Mouse (Mus musculus) liver, embryonic 12.5 days (tissue): ENCODE data around the gene Lnpep. TPM values are rescaled to one million over a fixed set of nuclear protein-coding genes. Genes with fewer than 3 reads are reported as not detected.

ENCODE experiments used
- ATAC-seq: fragments of 200-750 bp; cut with Nextera tagmentation; 2 replicates; pipeline ENCODE4 v1.8.0; 2017; ENCODE audit warnings: moderate number of reproducible peaks, mild to moderate bottlenecking, moderate library complexity
- H3K27ac ChIP-seq: fragments of 300-500 bp; sonication (generic); 2 replicates; pipeline ENCODE4 v1.5.1; 2016; ENCODE audit warnings: mild to moderate bottlenecking
- H3K27me3 ChIP-seq: fragments of 300-500 bp; sonication (generic); replicated peaks from 2 replicates; pipeline ENCODE4 v1.6.1; 2016; ENCODE audit warnings: mild to moderate bottlenecking, moderate library complexity
- H3K36me3 ChIP-seq: fragments of 300-500 bp; sonication (generic); 2 replicates; pipeline ENCODE4 v1.6.1; 2016; ENCODE audit warnings: mild to moderate bottlenecking, moderate library complexity
- H3K4me1 ChIP-seq: fragments of 300-500 bp; sonication (generic); 2 replicates; pipeline ENCODE4 v1.6.1; 2016
- H3K4me2 ChIP-seq: fragments of 300-500 bp; sonication (generic); 2 replicates; pipeline ENCODE4 v1.6.1; 2016; ENCODE audit warnings: mild to moderate bottlenecking, moderate library complexity
- H3K4me3 ChIP-seq: fragments of 300-500 bp; sonication (generic); 2 replicates; pipeline ENCODE4 v1.5.1; 2016; ENCODE audit warnings: mild to moderate bottlenecking, moderate library complexity
- H3K9ac ChIP-seq: fragments of 300-500 bp; sonication (generic); 2 replicates; pipeline ENCODE4 v1.6.1; 2016; ENCODE audit warnings: mild to moderate bottlenecking, moderate library complexity
- H3K9me3 ChIP-seq: fragments of 300-500 bp; sonication (generic); replicated peaks from 2 replicates; pipeline ENCODE4 v1.6.1; 2016; ENCODE audit warnings: mild to moderate bottlenecking, moderate library complexity
- WGBS: fragments of 180-500 bp; shearing (Covaris S2); methylation state at CpG from one replicate; pipeline ENCODE4 v1.1.7; 2016; ENCODE audit not compliant: insufficient replicate concordance; 5-methylcytosine and 5-hydroxymethylcytosine counted together
- polyA plus RNA-seq: library from polyadenylated mRNA; unstranded; fragments of >200 nt; fragmentation: Nextera tagmentation; extraction: Ambion mirVana; gene quantifications from 2 replicates; pipeline ENCODE4 v1.2.1, GENCODE M21; 2016

Lnpep gene
- polyA plus RNA-seq, 1 experiment from 2014 or later, result 4.2 TPM

DNA sequence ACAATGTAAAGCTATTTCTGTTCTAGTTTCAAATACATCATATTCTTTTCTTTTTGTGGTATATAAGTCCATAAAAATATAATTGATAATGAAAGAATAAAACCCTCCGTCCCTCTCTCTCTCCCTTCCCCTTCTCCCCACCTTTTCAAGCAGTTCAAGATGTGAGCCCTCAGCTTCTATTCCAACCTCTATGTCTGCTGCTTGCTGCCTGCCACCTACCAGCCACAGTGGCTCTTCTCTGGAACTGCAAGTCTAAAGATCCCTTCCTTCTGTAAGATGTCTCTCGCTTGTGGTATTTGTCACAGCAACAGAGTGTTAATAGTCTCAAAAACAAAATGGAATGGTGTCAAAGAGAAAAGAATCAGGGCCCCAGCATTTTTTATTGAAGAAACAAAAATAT lies 20.3 kb downstream of the Lnpep start:
- 86% methylated on average over 2 of the region's 2 CpGs for WGBS

DNA sequence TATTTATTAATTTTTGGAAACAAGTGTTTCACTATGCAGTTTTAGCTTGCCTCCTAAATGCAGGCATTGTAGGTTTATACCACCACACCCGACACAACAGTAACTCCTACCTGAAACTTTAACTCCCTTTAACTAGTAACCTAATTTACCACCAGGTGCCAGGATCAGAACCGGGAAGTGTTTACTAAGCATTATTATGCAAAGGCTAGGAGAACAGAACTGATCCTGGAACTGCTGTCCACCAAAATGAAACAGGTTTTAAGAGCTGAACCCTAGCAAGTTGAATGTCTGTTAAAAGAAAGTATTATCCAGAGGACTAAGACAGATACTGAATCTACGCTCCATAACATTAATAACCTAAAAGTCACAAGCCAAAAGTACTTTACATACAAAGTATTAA lies 21.2 kb downstream of the Lnpep start:
- Histone ChIP-seq H3K9ac (no peak overlapping the region), H3K4me3 (no peak overlapping the region), H3K27me3 (no peaks in the 10 kb centered on the region), H3K36me3 (no peaks in the 10 kb centered on the region), H3K4me1 (peaks cover 35% of the 10 kb centered on the region), H3K27ac (no peak overlapping the region), H3K4me2 (no peak overlapping the region), H3K9me3 (no peaks in the 10 kb centered on the region)
- 78% methylated on average over 3 of the region's 3 CpGs for WGBS
- ATAC-seq, result no peak

More for the DNA sequence above, 20.3 kb downstream of the Lnpep start:
- H3K36me3 ChIP-seq, result no peaks in the 10 kb centered on the region
- H3K4me2 ChIP-seq, result no peak overlapping the region
- H3K9ac ChIP-seq, result no peak overlapping the region
- no peak for ATAC-seq
- no peak overlapping the region for H3K4me3 ChIP-seq
- H3K9me3 ChIP-seq, result no peaks in the 10 kb centered on the region
- no peak overlapping the region for H3K27ac ChIP-seq
- peaks cover 37% of the 10 kb centered on the region for H3K4me1 ChIP-seq
- H3K27me3 ChIP-seq, result no peaks in the 10 kb centered on the region

- no peak overlapping the region for H3K4me2 ChIP-seq
- no peaks in the 10 kb centered on the region for H3K27me3 ChIP-seq
- H3K9ac ChIP-seq, result no peak overlapping the region
- H3K36me3 ChIP-seq, result no peaks in the 10 kb centered on the region
- ATAC-seq, result no peak
- H3K4me1 ChIP-seq, result peaks cover 36% of the 10 kb centered on the region
- H3K27ac ChIP-seq, result no peak overlapping the region
- H3K4me3 ChIP-seq, result no peak overlapping the region
- H3K9me3 ChIP-seq, result no peaks in the 10 kb centered on the region
Measured at GRCm38 (mm10) chr17:17602786-17603185, 22.1 kb downstream of the Lnpep start.

GRCm38 (mm10) chr17:17602330-17602729 lies 22.5 kb downstream of the Lnpep start:
- ATAC-seq, result no peak
- no peak overlapping the region for H3K9ac ChIP-seq
- 53% methylated on average over 4 of the region's 4 CpGs for WGBS
- no peak overlapping the region for H3K27ac ChIP-seq
- no peaks in the 10 kb centered on the region for H3K36me3 ChIP-seq
- H3K27me3 ChIP-seq, result no peaks in the 10 kb centered on the region
- H3K4me2 ChIP-seq, result no peak overlapping the region
- H3K9me3 ChIP-seq, result no peaks in the 10 kb centered on the region
- H3K4me3 ChIP-seq, result no peak overlapping the region
- peaks cover 40% of the 10 kb centered on the region for H3K4me1 ChIP-seq

DNA sequence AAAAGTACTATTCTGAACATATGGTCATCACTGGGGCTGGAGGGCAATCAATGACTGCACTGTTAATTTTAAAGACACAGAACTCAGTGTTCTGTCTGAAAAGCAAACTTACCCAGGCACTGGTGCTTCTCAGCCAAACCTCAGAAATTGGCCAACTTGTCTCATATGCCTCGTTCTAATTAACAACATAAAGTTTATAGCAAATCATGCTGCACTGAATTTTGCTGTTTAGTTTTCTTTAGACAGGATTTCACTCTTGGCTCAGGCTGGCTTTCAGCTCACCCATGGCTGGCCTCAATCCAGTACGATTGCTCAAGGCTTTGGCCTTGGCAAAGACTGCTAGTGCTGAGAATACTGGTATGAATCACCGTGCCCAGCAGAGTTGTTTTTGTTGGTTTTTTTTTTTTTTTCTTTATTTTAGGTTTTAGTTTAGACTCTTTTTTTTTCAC lies 24.0 kb downstream of the Lnpep start:
- Histone ChIP-seq H3K27me3 (no peaks in the 10 kb centered on the region), H3K27ac (0 out of 2 replicates have a peak overlapping the region, but pooled peaks have one; percentile 20)
- WGBS, result 52% methylated on average over 3 of the region's 3 CpGs

DNA sequence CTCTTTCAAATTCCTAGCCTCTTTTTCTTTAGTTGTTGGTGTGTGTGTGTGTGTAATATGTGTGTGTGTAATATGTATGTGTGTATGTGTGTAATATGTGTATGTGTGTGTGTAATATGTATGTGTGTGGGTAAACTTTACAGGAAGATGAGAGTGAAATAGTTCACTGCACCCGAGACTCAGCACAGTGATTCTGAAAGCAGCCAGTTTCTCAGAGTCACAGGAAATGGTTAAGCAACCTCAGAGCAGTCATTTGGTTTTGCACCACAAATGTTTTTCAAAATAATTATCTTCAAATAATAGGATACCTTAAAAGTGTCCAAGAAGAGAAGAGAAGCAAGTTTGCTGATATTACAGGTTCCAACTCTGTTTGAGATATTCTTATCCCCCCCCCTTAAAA lies 24.8 kb downstream of the Lnpep start:
- no peak for ATAC-seq
- Histone ChIP-seq H3K4me3 (no peak overlapping the region), H3K4me1 (peaks cover 45% of the 10 kb centered on the region), H3K9ac (no peak overlapping the region), H3K36me3 (no peaks in the 10 kb centered on the region), H3K27ac (no peak overlapping the region), H3K27me3 (no peaks in the 10 kb centered on the region), H3K9me3 (no peaks in the 10 kb centered on the region), H3K4me2 (no peak overlapping the region)
- 39% methylated on average over 1 of the region's 1 CpGs for WGBS

More for the DNA sequence above, 24.0 kb downstream of the Lnpep start:
- Histone ChIP-seq H3K9ac (no peak overlapping the region), H3K4me3 (no peak overlapping the region), H3K9me3 (no peaks in the 10 kb centered on the region), H3K4me1 (peaks cover 42% of the 10 kb centered on the region), H3K36me3 (no peaks in the 10 kb centered on the region), H3K4me2 (no peak overlapping the region)
- ATAC-seq, result no peak

DNA sequence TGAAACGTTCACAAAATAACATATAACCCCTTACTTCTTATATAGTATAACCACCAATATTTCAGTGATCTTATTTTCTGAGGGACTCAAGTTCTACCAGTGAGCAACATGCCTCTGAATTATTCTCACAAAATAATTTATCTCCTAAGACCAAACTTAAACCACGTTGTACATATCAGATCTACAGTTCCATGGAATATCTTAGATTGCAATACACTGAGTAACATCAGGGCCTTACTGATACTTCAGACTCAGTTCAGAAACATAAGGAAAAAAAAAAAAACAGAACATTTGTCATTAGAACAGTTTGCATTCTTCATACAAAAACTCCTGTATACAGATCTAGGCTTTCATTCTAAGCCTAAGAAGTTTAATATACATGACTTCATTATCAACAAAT lies 26.5 kb downstream of the Lnpep start:
- Histone ChIP-seq H3K36me3 (no peaks in the 10 kb centered on the region), H3K4me2 (no peak overlapping the region), H3K27ac (no peak overlapping the region), H3K9me3 (no peaks in the 10 kb centered on the region), H3K9ac (no peak overlapping the region), H3K27me3 (no peaks in the 10 kb centered on the region), H3K4me1 (peaks cover 45% of the 10 kb centered on the region), H3K4me3 (no peak overlapping the region)
- WGBS, result 48% methylated on average over 2 of the region's 2 CpGs
- ATAC-seq, result peak; percentile 74; the same call in 1 of the 2 replicates

DNA sequence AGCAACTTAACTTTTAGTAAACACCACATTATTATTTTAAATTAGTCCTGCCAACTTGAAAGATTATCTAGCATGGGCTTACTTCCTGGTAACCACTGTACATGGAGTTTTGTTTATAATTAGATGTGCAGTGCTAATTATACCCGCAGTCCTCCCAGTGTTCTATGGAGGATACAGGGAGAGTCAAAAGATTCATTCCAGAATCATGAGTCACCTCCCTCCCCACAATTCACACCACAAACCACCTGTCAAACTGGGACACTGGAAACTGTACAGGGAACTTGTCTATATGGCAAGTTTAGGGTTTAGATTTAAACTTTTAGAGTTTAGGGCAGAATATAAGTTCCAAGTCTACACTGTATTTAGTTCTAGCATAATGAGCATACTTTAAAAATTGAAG lies 31.9 kb downstream of the Lnpep start:
- Histone ChIP-seq H3K27ac (no peak overlapping the region), H3K4me1 (peaks cover 21% of the 10 kb centered on the region), H3K27me3 (no peaks in the 10 kb centered on the region), H3K4me2 (no peak overlapping the region), H3K9me3 (no peaks in the 10 kb centered on the region), H3K9ac (no peak overlapping the region), H3K4me3 (no peak overlapping the region), H3K36me3 (0 out of 2 replicates have a peak, but pooled peaks cover 6% of the 10 kb centered on the region)
- 69% methylated on average over 1 of the region's 1 CpGs for WGBS
- ATAC-seq, result no peak

GRCm38 (mm10) chr17:17587333-17588047 lies 37.4 kb downstream of the Lnpep start:
- H3K36me3 ChIP-seq, result 0 out of 2 replicates have a peak, but pooled peaks cover 6% of the 10 kb centered on the region
- H3K27me3 ChIP-seq, result no peaks in the 10 kb centered on the region
- peak; percentile 42 for ATAC-seq
- peaks cover 30% of the 10 kb centered on the region for H3K4me1 ChIP-seq
- H3K9me3 ChIP-seq, result no peaks in the 10 kb centered on the region
- no peak overlapping the region for H3K4me3 ChIP-seq
- H3K27ac ChIP-seq, result peak overlapping the region; percentile 48; the same call in 1 of the 2 replicates
- no peak overlapping the region for H3K4me2 ChIP-seq
- H3K9ac ChIP-seq, result no peak overlapping the region
- WGBS, result 28% methylated on average over 7 of the region's 7 CpGs

DNA sequence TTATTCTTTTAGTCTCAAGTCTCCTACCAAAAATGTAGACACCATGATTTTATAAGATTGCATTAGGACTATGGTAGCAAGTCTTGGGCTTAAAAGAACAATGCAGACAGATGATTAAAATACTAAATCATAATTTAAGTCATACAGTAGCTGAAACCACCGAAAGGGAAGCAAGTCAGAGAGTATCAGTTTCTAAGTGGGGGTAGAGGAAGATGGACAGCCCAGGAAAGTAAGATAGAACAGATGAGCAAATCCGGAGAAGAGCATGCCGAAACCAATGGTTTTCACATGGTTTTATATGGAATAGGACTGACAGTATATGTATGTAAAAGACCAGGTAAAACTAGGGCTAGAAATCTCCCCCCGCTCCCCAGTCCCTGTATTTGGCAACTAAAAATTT lies 39.7 kb downstream of the Lnpep start:
- peaks cover 28% of the 10 kb centered on the region; the same call in 1 of the 2 replicates for H3K4me1 ChIP-seq
- no peaks in the 10 kb centered on the region for H3K36me3 ChIP-seq
- no peak overlapping the region for H3K9ac ChIP-seq
- no peak for ATAC-seq
- no peaks in the 10 kb centered on the region for H3K27me3 ChIP-seq
- no peak overlapping the region for H3K27ac ChIP-seq
- H3K4me2 ChIP-seq, result no peak overlapping the region
- no peak overlapping the region for H3K4me3 ChIP-seq
- WGBS, result 75% methylated on average over 4 of the region's 4 CpGs
- no peaks in the 10 kb centered on the region for H3K9me3 ChIP-seq

- 44% methylated on average over 2 of the region's 2 CpGs for WGBS
Measured at GRCm38 (mm10) chr17:17583896-17584295, 41.0 kb downstream of the Lnpep start.

DNA sequence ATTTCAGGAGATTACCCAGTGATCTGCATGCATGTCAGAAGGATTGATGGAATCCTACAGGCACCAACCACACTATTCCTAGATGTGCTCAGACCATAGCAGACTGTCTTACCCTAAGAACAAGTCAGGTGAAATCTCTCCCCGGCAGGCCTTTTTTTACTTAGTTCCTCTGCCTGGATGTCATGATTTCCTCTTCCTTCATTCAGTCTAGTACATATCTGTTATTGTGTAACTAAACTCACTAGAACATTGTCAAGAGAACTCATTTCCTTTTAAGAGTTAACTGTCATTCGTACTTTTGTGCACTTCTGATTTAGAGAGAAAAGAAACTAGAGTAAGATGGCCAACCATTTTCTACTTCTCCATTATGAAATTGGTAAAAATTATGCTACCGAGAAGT lies 43.6 kb downstream of the Lnpep start:
- no peak overlapping the region for H3K4me2 ChIP-seq
- no peak overlapping the region for H3K9ac ChIP-seq
- 54% methylated on average over 3 of the region's 3 CpGs for WGBS
- no peaks in the 10 kb centered on the region for H3K9me3 ChIP-seq
- no peaks in the 10 kb centered on the region for H3K27me3 ChIP-seq
- no peak overlapping the region for H3K27ac ChIP-seq
- H3K4me3 ChIP-seq, result no peak overlapping the region
- ATAC-seq, result no peak
- H3K36me3 ChIP-seq, result peaks cover 12% of the 10 kb centered on the region
- peaks cover 16% of the 10 kb centered on the region; the same call in 1 of the 2 replicates for H3K4me1 ChIP-seq

More at GRCm38 (mm10) chr17:17583896-17584295, 41.0 kb downstream of the Lnpep start:
- H3K4me2 ChIP-seq, result no peak overlapping the region
- H3K4me1 ChIP-seq, result peaks cover 28% of the 10 kb centered on the region; the same call in 1 of the 2 replicates
- no peak overlapping the region for H3K27ac ChIP-seq
- peaks cover 3% of the 10 kb centered on the region for H3K36me3 ChIP-seq
- no peaks in the 10 kb centered on the region for H3K9me3 ChIP-seq
- no peak overlapping the region for H3K9ac ChIP-seq
- H3K4me3 ChIP-seq, result no peak overlapping the region
- no peak for ATAC-seq
- no peaks in the 10 kb centered on the region for H3K27me3 ChIP-seq
